Mouse (Mus musculus) ZHBTc4 (cell line): ENCODE measurements at regions not wholly inside any gene's neighbourhood (a gene's known extent, or its start where the extent isn't known, plus 50 kb on each side); places are given as distances from the start of the nearest gene placed in this dataset.
A peak's percentile ranks its signal among the peaks of the same experiment; 100 is the strongest.

Source experiments
- DNase-seq: peaks from one replicate; pipeline ENCODE4 v3.0.0-alpha.2; 2011; ENCODE audit warnings: low read depth, low spot score

DNA sequence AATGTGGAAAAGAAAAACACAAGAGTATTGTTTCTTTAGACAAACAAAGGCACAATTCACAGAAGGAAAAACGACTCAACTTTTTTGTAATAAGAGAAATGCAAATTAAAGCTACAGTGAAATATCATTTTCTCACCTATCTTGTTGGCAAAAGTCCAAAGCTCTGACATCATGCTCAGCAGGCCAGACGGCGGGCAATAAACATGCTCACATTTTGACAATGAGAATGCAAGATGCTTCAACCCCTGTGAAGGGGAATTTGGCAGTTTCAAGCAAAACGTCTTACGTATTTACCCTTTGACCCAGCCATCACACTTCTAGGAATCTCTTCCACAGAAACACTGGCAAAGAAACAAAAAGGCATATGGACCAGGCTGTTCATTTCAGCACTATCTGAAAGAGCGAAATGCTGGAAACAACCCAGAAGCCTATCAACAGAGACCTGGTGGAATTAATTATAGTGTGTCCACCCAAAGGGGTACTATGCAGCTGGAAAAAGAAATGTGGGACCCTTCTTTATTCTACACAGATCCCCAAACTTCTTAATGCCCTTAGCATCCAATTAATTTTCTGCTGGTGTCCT, 203.4 kb upstream of the 2610301B20Rik start:
- no peak for DNase-seq

DNA sequence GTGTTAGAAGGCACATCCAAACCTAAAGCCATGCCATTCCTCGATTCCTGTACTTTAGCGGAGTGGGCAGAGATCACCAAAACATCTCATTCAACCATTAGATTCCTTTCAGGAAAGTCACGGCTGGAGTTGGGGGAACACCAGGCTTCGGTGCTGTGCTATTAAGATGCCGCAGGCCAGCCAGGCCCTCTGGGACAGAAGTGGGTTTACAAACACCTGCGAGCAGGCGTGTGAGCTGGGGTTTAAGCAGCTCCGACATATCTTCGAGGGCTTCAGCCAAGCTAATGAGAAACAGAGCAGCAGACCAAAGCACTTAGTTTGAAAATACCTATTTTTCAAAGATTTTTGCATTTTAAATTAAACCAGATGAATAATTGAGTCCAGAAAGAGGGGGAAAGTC, 183.2 kb upstream of the 2610301B20Rik start:
- DNase-seq = peak; percentile 14

DNA sequence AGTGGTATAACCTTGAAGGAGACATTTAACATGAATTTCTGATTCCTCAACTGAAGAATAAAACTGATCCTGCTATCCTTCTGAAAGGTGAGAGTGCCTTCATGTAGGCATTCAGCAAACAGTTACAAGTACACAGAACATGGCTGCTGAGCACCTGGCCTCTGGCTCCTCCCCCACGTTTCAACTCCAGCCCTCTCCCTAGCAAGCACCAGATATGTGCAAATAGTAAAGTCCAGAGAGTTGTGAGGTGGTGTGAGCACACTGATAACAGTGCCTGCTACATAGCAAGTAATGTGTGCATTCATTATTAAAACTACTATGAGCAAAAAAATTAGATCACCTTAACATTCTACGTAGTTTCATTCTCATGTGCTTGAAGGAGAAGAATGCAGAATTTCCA, 181.4 kb upstream of the 2610301B20Rik start:
- DNase-seq = peak; percentile 12

DNA sequence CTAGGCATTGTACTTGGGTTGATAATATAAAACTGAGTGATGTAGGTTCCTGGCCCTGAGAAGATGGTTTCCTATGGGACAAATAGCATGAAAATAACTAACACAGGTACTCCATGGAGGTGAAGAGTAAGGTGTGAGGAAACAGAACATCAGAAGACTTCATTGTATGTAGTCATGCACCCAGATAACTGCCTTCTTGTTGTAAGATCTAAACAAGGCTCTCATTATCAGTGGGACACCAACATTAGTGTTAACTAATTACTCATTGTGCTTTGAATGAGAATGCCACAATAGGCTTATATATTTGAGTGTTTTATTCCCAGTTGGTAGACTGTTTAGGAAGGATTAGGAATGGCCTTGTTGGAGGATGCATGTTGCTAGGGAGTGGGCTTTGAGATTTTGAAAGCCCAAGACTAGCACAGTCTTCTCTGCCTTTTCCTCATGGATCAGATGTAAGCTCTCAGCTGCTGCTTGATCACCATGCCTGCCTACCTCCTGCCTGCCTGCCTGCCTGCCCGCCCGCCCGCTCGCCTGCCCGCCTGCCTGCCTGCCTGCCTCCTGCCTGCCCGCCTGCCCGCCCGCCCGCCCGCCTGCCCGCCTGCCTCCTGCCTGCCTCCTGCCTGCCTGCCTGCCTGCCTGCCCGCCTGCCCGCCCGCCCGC, 180.7 kb upstream of the 2610301B20Rik start:
- peak; percentile 44 for DNase-seq

DNA sequence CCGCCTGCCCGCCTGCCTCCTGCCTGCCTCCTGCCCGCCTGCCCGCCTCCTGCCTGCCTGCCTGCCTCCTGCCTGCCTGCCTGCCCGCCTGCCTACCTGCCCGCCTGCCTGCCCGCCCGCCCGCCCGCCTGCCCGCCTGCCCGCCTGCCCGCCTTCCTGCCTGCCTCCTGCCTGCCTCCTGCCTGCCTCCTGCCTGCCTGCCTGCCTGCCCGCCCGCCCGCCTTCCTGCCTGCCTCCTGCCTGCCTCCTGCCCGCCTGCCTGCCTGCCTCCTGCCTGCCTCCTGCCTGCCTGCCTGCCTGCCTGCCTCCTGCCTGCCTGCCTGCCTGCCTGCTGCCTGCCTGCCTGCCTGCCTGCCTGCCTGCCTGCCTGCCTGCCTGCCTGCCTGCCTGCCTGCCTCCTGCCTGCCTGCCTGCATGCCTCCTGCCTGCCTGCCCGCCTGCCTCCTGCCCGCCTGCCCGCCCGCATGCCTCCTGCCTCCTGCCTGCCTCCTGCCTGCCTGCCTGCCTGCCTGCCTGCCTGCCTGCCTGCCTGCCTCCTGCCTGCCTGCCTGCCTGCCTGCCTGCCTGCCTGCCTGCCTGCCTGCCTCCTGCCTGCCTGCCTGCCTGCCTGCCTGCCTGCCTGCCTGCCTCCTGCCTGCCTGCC, 180.1 kb upstream of the 2610301B20Rik start:
- peak; percentile 90 for DNase-seq

DNA sequence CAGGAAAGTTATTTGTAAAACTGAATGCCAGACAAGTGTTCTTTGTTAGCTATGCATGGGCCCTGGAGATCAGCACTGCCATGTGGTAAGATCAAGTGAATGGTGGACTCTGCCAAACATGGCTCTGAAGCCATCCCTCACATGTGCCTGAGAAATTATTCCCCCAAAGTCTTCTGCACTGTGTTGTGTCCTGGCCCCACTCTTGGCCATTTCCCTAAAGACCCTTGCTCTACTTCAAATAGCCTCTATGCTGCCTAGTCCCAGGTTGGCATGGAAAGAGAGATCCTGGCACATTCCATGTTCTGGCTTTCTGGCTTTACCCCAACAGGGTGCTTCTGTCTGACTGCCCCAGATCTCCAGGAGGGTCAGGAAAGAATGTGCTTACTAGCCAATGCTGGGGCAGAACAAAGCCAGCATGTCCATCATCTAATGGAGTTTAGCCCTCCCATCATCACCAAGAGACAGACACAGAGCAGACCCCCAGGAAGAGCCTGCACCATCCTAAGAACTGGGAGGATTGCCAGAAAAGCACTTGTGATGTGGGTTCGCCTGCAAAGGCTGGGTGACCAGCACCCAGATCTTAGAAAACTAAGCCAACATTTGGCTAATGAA, 177.0 kb upstream of the 2610301B20Rik start:
- DNase-seq = no peak

DNA sequence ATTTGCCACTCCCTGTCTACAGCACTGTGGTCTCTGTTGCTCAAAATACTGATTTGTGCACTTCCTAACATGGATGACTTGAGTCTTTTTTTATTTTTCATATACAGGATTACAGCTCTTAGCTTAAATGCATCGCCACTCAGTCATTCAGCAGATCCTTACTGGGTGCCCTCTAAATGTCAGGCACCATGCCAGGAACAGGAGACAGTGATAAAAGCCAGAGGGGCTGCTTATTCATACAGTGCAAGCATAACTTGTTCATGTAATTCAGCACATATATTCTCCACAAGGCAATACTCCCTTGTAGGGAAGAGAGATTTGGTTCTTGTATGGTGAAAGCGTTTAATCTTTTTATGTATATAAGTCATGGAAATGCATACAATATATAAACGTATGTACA, 175.7 kb upstream of the 2610301B20Rik start:
- DNase-seq = no peak

DNA sequence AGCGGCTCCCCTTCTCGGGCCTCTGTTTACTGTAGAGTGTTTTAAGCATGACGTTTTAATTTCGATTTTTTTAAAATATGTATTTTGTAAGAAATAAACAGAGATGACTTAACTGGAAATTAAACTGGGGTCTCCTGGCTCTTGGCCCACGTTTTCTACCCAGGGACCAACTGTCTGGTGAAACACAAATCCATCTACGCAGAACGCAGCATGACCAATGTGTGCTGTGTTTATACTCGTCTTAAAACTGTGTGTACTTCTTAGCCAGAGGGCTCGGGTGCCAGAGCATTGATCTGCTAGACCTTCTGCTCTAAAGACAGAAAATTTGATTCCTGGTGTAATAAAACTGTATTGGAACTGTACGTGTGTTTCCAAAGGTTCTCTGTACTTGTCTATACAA, 172.8 kb upstream of the 2610301B20Rik start:
- no peak for DNase-seq

DNA sequence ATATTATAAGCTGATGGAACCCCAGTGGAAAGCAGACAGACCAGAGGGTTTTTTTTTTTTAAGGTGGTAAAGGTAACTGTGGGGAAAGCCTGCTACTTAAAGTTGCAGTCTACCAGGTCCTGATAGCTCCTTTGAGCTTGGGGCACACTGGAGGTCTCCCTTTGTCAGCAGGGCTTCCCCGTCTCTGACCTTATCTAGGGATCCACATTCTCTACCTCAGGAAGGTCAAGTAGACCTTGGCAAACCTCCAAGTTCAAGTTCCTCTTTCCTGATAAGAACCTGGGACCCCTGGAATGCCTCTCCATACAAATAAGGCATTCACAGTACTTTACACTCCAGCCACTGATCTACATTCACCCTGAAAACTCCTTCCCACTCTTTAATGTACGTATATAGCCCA, 171.1 kb upstream of the 2610301B20Rik start:
- DNase-seq = peak; percentile 18

DNA sequence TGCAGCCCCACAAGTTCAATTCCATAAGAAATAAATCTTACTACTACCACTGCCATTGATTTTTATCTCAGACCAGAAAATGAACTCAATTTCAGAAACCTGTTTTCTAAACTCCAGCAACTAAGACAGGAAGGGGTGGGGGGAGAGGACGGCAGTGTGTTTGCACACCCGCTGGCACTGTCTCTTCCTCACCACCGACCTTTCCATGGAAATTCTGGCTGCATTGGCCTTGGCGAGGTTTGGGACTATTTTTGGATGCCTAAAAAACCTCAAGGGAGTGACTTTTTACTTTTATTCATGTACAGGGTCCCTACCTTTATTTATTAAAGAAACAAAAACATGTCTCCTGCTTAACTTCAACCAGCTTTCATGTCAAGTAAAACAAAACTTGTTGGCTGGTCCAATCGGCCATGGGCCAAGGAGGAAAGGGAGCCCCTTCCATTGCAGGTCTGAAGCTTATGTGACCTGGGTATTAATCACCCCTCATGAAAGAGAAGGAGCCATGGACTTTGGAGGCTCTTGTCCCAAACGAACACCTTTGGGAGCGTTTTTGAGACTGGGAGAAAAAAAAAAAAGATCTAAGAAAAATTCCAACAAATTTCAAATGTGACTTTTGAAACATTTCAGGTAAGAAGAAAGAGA, 167.2 kb upstream of the 2610301B20Rik start:
- no peak for DNase-seq

DNA sequence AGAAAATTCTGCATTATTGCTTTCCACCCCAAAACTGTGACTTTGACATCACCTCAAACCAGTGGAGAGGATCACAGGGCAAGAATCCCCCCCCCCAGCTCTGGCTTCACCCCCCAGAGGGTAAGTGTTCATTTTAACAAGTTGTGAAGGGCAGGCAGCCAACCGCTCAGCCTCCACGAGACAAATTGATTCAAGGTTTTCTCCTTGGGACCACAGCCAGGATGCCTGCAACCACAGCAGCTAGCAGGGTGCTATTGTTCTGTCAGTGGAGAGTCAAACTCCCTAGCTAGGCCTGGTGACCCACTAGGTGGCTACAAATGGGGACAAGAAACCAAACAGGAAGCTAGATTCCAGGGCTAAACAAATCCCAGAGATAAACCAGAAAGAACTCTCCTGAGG, 166.6 kb upstream of the 2610301B20Rik start:
- no peak for DNase-seq

DNA sequence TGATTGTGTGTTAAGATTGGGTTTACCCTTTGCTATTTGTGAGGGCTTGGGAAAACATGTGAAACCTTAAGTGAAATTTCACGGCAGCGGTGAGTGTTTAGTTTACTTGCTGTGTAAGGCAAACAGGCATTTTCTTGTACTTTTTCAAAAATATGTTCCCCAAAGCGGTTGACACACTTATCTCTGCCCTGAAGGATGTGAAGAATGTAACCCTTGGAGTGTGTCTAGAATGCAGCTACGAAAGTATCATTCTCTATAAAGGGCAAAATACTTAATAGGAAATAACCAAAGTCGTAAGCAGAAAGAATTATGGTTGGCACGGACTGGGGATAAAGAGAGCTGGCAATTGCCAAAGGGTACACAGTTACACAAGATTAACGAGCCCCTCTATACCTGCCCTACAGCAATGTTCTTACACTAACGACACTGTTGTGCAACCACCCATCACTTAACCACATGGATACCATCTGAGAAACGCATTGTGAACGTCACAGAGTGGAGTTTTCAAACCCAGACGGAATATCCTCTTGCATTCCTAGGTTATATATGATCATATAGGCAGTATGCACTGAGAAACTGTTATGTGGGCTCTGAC, 162.3 kb upstream of the 2610301B20Rik start:
- DNase-seq = no peak

DNA sequence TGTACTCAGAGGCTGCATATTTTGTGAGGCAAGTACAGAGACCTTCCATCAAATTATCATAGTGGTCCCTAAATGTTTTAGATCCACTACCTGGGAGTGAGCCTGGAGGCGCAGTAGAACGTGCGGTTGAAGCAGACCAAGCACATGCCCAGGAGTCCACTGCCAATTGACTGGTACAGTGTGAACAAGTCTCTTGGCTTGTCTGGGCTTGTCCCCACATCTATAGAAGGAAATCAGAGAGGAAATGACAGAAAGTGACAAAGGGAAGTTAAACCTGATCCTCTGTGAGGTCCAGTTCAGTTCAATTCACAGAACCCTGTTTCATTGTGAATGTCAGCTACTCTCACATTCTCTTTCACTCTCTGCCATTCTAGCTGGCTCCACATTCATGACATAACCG, 151.0 kb upstream of the 2610301B20Rik start:
- no peak for DNase-seq

DNA sequence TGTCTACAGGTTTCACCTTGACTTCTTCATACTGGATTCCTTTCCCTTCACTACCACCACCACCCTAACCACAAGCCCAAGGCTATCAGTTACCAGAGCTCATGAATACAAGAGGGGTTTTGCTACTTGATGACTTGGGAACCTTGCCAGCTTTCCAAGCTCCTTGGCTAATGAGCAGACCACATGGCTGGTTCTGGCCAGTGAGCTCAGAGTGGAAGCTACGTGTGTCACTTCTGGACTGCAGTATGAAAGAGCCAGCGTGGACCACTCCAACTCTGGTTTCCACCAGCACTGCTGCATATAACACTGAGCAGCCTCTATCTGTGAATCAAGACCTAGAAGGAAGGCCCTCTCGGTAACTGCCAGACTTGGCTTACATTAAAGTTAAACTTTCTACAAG, 146.4 kb upstream of the 2610301B20Rik start:
- no peak for DNase-seq

DNA sequence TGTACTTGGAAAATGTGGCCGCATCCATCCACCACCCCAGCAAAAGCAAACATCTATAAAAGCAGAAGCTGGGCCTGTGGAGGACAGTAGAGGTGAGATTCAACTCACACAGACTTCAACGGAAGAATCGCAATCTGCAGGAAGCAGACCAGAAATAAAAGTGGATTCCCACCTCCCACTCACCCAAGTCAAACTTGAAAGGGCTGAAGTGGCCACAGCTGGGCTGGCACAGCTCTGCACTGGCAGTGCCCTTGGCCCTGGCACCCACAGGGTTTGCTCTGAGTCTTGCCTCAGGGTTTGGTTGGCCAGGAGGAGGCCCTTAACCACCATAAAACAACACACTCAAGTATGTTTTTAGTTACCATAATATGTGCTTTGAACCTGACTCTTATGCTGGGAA, 129.1 kb upstream of the 2610301B20Rik start:
- DNase-seq = no peak

DNA sequence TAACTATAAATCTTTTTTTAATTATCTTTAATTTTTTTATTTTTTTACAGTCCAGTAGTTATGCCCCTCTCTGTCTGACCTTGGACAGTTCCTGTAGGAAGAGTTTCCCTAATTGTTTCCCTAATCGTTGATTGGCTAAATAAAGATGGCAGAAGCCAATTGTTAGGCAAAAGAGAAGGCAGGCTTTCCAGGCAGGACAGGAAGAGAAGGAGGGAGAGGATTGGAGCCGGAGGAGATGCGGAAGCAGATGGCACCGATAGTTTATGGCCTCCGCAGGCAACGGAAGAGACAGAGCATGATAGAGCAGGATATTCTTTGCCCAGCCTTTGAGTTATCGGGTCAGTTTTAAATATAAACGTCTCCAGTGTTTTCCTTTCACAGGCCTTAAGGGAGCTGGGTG, 125.5 kb upstream of the 2610301B20Rik start:
- DNase-seq = peak; percentile 60

DNA sequence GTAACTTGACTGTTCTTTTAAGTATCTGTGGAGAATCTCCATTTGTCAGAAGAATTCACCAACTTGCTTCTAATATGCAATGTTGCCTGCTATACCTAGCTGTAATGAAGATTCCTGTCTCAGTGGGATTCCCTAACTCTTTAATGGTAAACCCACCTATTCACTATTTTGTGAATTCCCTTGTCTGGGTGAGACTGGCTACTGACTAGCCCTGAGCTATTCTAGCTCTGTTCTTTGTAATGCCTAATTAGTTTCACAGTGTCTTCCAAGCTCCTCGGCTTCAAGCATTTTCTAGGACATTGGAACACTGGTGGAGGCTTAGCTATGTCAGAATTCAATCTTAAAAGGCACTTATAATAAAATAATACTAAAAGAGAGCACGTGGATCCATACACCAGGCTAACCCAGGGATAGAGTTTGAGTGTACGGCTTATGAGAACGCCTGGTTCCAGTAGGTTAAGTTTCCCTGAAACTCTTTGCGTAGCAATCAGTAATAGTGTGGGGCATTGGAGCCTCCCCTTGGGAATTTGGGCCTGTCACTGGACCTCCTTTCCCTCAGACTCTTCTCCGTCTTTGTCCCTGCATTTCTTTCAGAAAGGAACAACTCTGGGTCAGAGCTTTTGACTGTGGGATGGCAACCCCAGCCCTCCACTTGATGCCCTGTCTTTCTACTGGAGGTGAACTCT, 123.8 kb upstream of the 2610301B20Rik start:
- peak; percentile 78 for DNase-seq

DNA sequence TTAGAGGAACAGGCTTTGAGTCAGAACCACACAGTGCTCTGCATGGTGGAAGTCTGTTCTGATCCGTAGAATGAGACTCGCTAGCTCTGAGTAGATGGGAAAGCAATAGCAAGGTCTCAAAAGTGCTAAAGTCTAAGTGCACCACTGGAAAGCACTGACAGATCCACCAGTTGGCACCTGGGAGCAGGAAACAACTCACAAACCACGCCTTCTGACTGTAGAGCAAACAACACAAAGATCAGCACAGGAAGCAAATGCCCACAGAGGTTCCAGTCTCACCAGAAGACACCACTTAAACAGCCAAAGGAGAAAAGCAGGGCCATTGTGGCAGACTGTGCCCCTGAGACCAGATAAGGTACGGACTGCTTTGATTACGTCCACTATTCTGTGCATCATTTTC, 121.1 kb upstream of the 2610301B20Rik start:
- DNase-seq = no peak

DNA sequence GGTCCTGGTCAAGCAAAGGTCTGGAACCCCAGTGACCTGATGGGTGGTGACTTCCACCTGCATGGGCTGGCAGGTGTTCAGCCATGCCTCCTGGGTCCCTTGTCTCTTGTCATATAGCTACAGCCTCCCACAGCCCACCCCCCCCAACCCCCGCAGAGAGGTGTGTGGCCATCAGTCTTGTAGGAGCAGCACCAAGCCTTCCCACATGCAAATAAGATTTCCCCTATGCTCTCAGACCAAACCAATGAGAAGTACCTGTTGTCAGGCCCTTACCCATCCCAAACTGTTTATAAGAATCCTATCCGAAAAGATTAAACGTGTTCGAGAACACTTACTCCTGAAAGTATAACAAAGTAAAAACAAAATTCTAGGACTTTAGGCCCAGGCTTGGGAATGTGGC, 114.8 kb upstream of the 2610301B20Rik start:
- peak; percentile 59 for DNase-seq

DNA sequence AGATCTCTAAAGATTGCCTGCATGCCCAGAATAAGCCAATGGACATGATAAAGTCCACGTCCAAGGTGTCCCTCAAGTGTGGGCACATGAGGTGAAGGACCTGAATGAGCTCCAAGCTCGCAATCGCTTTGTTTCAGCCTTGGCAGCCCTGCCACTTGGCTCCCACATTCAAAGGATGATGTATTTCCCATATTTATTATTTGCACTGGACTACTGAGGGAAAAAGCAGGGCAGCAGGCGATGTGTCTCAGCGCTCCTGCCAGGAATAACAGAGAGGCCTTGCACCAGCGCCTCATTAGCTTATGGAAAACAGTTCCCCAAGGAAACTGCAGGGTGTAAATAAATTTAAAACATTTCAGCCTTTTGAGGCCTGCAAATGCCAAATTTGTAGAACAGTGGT, 106.6 kb upstream of the 2610301B20Rik start:
- DNase-seq = no peak

DNA sequence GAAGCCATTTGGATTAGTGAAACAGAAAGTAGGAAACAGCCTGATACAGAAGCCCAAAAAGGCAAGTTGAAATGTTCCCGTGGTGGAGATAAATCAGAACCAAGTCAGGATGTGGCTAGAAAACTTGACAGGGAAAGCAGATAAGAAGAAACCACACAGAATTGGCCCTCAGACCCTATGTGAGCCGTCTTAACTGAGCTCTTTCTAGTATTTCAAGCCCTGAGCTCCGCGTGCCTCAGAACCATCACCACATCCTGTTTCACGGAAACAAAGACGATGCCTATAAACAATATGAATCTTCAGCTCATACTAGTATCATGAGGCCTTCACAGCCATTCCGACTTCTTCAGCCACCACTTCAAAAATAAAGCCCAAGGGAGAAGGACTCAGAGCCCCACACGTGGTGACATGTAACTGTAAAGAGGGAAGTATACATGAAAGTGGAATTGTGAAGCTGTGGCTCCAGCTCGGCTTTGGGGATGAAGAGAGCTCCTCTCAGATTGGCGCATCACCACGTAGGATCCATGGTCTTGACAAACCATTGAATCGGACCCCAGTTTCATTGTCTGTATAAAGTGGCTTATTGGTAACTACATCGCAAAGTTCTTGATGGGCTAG, 104.2 kb upstream of the 2610301B20Rik start:
- DNase-seq = no peak
